Mouse (Mus musculus) liver, embryonic 14.5 days (tissue): ENCODE measurements around the gene Lcp1. TPM values are rescaled to one million over a fixed set of nuclear protein-coding genes. Genes with fewer than 3 reads are reported as not detected.

Source experiments
- ATAC-seq: fragments of 200-750 bp; cut with Nextera tagmentation; 2 replicates; pipeline ENCODE4 v1.8.0; 2017; ENCODE audit warnings: moderate number of reproducible peaks, mild to moderate bottlenecking, moderate library complexity; ENCODE audit not compliant: insufficient read depth
- DNase-seq, 3 experiments: peaks; one replicate each; pipeline ENCODE4 v3.0.0-alpha.2; 2012 to 2013; ENCODE audit warnings: low read depth in 3 of 3, low spot score in 3 of 3
- H3K27ac ChIP-seq: fragments of 300-500 bp; sonication (generic); 2 replicates; pipeline ENCODE4 v1.5.1; 2014; ENCODE audit warnings: moderate library complexity, mild to moderate bottlenecking, control low read depth, inconsistent platforms
- H3K27me3 ChIP-seq: fragments of 300-500 bp; sonication (generic); 2 replicates; pipeline ENCODE4 v1.6.1; 2014; ENCODE audit warnings: mild to moderate bottlenecking, low read length, moderate library complexity; ENCODE audit not compliant: control insufficient read depth, insufficient read depth
- H3K36me3 ChIP-seq: fragments of 300-500 bp; sonication (generic); replicated peaks from 2 replicates; pipeline ENCODE4 v1.6.1; 2014; ENCODE audit warnings: low read depth; ENCODE audit not compliant: control insufficient read depth, insufficient read depth
- H3K4me1 ChIP-seq, 2 experiments: fragments of 200-500 bp in 1 of 2; fragments of 300-500 bp in 1 of 2; sonication (generic) in 1 of 2; replicated peaks; 2 replicates each; pipeline ENCODE4 v1.6.1; 2012 to 2014; ENCODE audit warnings: antibody characterized with exemption in 1 of 2, inconsistent platforms in 1 of 2, low read length in 1 of 2; ENCODE audit not compliant: control insufficient read depth in 2 of 2, insufficient read depth in 2 of 2
- H3K4me2 ChIP-seq: fragments of 300-500 bp; sonication (generic); 2 replicates; pipeline ENCODE4 v1.6.1; 2014; ENCODE audit warnings: low read depth, mild to moderate bottlenecking, control low read depth, moderate library complexity
- H3K4me3 ChIP-seq, 2 experiments: fragments of 200-500 bp in 1 of 2; fragments of 300-500 bp in 1 of 2; sonication (generic) in 1 of 2; 2 replicates each; pipeline ENCODE4 v1.5.1; 2012 to 2014; ENCODE audit warnings: low read depth in 2 of 2, low read length in 2 of 2, mild to moderate bottlenecking in 2 of 2, control low read depth in 1 of 2, inconsistent platforms in 1 of 2, moderate library complexity in 1 of 2; ENCODE audit not compliant: insufficient read depth in 1 of 2
- H3K9ac ChIP-seq: fragments of 300-500 bp; sonication (generic); replicated peaks from 2 replicates; pipeline ENCODE4 v1.6.1; 2014; ENCODE audit warnings: mild to moderate bottlenecking, control low read depth, moderate library complexity
- H3K9me3 ChIP-seq: fragments of 300-500 bp; sonication (generic); 2 replicates; pipeline ENCODE4 v1.6.1; 2016; ENCODE audit warnings: low read length, mixed read lengths; ENCODE audit not compliant: control insufficient read depth
- CTCF ChIP-seq: IDR thresholded peaks from 2 replicates; pipeline ENCODE4 v1.5.1; 2016; ENCODE audit warnings: antibody characterized with exemption, low read depth, control low read depth
- EP300 ChIP-seq: IDR thresholded peaks from 2 replicates; pipeline ENCODE4 v1.6.1; 2016; ENCODE audit warnings: antibody characterized with exemption, low read depth
- WGBS: fragments of 180-500 bp; shearing (Covaris S2); extraction: QIAGEN DNeasy Blood & Tissue Kit; methylation state at CpG from one replicate; pipeline ENCODE4 v1.1.7; 2014; ENCODE audit not compliant: insufficient replicate concordance; 5-methylcytosine and 5-hydroxymethylcytosine counted together
- polyA plus RNA-seq, 2 experiments: library from polyadenylated mRNA; depleted of rRNA in 1 of 2; stranded (reverse) in 1 of 2; unstranded in 1 of 2; fragments of >200 nt; fragmentation: Nextera tagmentation in 1 of 2; extraction: Ambion mirVana in 1 of 2; gene quantifications; 2 replicates each; pipeline versions ENCODE4 v1.2.1 to v1.2.3; 2012 to 2014

The Lcp1 gene
- polyA plus RNA-seq, 2 experiments: 10.4 to 35.8 TPM

DNA sequence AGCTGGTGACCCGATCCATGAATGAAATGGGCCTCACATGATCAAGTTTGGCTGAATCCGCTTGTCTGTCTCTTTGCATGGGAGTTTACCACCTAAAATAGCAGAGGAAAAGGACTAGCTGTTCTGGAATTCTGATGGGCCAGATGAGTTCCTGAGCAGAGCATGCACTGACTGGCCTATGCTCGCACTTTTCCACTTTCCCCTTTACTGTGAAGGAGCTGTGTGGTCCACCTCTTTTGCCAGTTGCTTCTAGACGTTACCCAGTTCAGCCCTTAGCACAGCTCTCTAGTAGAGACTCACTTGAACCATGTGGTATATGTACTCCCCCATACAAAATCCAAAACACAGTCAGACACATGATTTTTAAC, 105.7 kb downstream of the Lcp1 start:
- Histone ChIP-seq H3K4me2 (no peak overlapping the region), H3K9me3 (no peaks in the 10 kb centered on the region), H3K36me3 (no peaks in the 10 kb centered on the region), H3K4me1 (peaks cover 2 to 18% of the 10 kb centered on the region in 2 experiments; a peak in 3 of 4 replicates), H3K27ac (no peak overlapping the region), H3K9ac (no peak overlapping the region), H3K27me3 (no peaks in the 10 kb centered on the region), H3K4me3 (no peak overlapping the region)
- no peak for TF ChIP-seq CTCF
- TF ChIP-seq EP300: no peak
- DNase-seq: no peak
- no peak for ATAC-seq
- 63% methylated on average over 4 of the region's 4 CpGs for WGBS

DNA sequence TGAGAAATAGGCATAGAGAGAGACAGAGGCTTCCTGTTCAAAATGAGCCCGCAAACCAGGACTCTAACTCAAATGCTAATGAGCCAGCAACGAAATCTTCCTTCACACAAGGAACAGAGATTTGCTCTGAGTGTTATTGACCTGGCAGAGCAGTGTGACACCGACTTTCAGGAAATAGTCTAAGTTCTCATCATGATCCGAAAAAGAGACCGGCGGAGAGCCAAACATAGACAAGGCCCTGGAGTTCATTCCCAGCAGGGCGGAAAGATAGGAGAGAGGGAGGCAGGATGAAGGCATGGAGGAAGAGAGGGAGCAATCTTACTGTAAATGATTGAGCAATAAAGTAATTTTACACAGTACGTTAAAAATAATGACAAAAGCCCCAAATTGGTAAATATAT, 106.2 kb downstream of the Lcp1 start:
- Histone ChIP-seq H3K9me3 (no peaks in the 10 kb centered on the region), H3K27ac (no peak overlapping the region), H3K9ac (no peak overlapping the region), H3K27me3 (no peaks in the 10 kb centered on the region), H3K36me3 (no peaks in the 10 kb centered on the region), H3K4me1 (peaks cover 2 to 18% of the 10 kb centered on the region in 2 experiments; a peak in 3 of 4 replicates), H3K4me3 (no peak overlapping the region), H3K4me2 (no peak overlapping the region)
- WGBS: 70% methylated on average over 8 of the region's 8 CpGs
- ATAC-seq: no peak
- no peak for DNase-seq
- TF ChIP-seq EP300: no peak
- TF ChIP-seq CTCF: no peak

DNA sequence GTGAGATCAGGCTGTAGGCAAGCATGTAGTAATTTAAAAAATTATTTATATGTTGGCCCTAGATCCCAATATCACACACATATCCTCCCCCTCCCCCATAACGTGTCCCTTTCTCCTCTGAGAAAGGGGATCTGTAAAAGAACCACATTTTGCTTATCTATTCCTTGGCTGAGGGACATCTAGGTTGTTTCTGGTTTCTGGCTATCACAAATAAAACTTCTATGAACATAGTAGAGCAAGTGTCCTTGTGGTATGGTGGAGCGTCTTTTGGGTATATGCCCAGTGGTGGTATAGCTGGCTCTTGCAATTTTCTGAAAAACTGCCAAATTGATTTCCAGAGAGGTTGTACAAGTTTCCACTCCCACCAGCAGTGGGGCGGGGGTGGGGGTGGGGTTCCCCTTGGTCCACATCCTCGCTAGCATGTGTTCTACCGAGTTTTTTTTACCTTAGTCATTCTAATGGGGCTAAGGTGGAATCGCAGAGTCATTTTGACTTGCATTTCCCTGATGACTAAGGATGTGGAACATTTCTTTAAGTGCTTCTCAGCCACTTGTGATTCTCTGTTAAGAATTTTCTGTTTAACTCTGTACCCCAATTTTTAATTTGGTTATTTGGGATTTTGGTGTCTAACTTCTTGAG, 107.3 kb downstream of the Lcp1 start:
- DNase-seq: peak in 1 of 3 experiments; percentile 22
- peak; percentile 76; the same call in 1 of the 2 replicates for ATAC-seq
- Histone ChIP-seq H3K36me3 (no peaks in the 10 kb centered on the region), H3K4me2 (no peak overlapping the region), H3K9me3 (no peaks in the 10 kb centered on the region), H3K4me3 (no peak overlapping the region), H3K27me3 (no peaks in the 10 kb centered on the region), H3K9ac (no peak overlapping the region), H3K27ac (no peak overlapping the region; the same call in 1 of the 2 replicates), H3K4me1 (peaks cover 2 to 16% of the 10 kb centered on the region in 2 experiments; a peak in 3 of 4 replicates)
- WGBS: 23% methylated on average over 6 of the region's 6 CpGs
- TF ChIP-seq CTCF: no peak
- 0 out of 2 replicates have a peak, but pooled peaks have one; percentile 19 for TF ChIP-seq EP300

DNA sequence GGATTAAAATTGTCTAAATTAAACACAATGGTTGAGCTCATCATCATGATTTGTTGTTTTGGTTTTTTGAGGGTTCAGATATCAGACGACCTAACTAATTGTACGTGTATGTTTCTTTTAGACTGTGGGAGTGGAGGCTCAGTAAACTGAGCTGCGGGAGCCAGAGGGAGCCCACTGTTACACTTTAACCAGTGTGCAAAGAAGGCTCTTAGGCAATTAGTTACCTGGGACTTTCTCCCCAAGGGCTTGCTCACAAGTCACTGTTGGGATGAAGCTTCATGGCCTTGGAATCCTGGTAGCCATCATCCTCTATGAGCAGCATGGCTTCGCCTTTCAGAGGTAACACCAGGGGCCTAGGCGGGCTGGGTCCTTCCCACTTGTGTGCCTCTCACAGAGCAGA, 111.2 kb downstream of the Lcp1 start, which contains the start of gene Cpb2:
Cpb2 (plus strand) TSS at position 201 of the 400 bp plus-strand sequence.
- no peaks in the 10 kb centered on the region for H3K27me3 ChIP-seq
- ATAC-seq: peak; percentile 50
- no peak within 1 kb of the TSS for H3K9ac ChIP-seq
- H3K4me2 ChIP-seq: peak within 1 kb of the TSS; percentile 18
- H3K27ac ChIP-seq: no peak within 1 kb of the TSS
- no peaks in the 10 kb centered on the region for H3K9me3 ChIP-seq
- peaks cover 2 to 11% of the 10 kb centered on the region in 2 experiments; a peak in 3 of 4 replicates for H3K4me1 ChIP-seq
- no peak for TF ChIP-seq CTCF
- TF ChIP-seq EP300: no peak
- no peak for DNase-seq
- H3K4me3 ChIP-seq: peak within 1 kb of the TSS; percentile 33 to 40
- WGBS: 58% methylated on average over 5 of the region's 5 CpGs
- no peaks in the 10 kb centered on the region for H3K36me3 ChIP-seq

DNA sequence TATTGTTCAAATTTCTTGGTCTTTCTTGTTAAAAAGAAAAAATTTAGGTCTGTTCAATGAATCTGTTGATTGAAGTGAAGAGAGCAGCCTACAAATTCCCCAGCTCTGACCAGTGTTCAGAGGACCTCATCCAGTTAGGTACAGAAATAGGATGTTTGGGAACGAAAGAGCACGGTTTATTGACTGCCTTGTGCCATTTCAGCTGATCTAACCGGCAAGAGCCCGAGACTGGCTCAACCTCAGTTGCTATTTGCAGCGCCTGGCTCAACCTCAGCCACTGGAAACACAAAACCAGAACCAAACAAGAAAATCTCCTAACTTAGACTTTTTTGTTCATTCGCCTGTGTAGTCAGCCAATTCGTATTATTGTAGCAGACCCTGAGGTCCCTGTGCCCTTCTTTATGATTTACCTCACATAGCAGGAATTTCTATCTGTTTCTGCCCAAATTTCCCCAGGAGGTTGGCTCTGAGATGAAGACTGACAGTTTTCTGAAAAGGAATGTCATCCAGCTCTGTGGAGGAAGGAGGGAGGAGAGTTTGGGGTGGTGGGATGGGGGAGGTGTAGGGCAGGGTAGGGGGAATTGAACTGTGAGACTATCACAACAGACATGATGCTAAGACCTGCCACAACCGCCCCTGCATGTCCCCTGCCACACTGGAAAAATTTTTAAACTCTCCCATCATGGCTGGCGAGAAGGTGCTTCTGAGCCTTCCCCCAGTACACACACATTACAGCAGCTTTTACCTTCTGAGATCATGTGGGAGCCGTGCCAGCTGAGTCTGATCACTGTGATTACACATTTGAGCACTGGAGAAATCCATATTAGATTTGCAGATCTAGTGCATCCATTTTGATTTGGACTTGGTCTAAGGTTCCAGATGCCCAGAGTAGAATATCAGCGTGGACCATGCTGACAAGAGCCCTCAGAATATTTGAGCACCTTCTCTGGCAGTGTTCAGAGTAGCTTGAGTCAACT, 115.4 kb downstream of the Lcp1 start:
- WGBS: 58% methylated on average over 11 of the region's 11 CpGs
- H3K27ac ChIP-seq: no peak overlapping the region

More for the DNA sequence above, 115.4 kb downstream of the Lcp1 start:
- H3K9me3 ChIP-seq: no peaks in the 10 kb centered on the region
- H3K9ac ChIP-seq: no peak overlapping the region
- no peak overlapping the region for H3K4me3 ChIP-seq
- no peaks in the 10 kb centered on the region; a peak in 1 of 4 replicates for H3K4me1 ChIP-seq
- DNase-seq: no peak
- no peak overlapping the region for H3K4me2 ChIP-seq
- no peaks in the 10 kb centered on the region for H3K36me3 ChIP-seq
- TF ChIP-seq CTCF (no peak), EP300 (no peak)
- H3K27me3 ChIP-seq: no peaks in the 10 kb centered on the region
- no peak for ATAC-seq
